In the genomic region with DNA sequence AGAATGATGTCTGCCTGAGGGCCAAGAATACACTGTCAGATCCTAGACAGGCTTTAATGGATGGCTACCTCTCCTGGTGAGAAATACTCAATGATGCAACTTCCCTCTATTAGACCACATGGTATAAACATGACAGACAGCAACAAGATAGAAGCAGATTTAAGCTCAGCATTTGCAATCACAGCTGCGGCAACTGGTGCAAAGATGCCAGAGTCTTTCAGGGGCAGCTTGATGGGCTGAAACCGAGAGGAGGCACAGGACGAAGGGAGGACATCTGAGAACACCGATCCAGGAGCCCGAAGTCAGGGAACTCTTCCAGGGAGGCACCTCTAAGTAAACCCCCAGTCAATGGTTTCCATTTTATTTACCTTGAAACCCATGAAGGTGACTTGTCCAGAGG, we compare ENCODE assay signal across 34 mouse cellular contexts. TPM values are rescaled to one million over a fixed set of nuclear protein-coding genes. Genes with fewer than 3 reads are reported as not detected.
"Had no signal": no experiment of that assay in that cellular context is flagged by ENCODE, and none has a peak within 500 bp of the region (broad histone marks: within the 10 kb centered on the region; RNA-seq: fewer than 3 reads in every experiment).

No protein-coding gene starts in this region.

- H3K9me3 ChIP-seq: heart, embryonic 10.5 days; heart, embryonic 12.5 days; heart, embryonic 13.5 days; heart, embryonic 15.5 days; hindbrain, embryonic 10.5 days; hindbrain, embryonic 13.5 days; hindbrain, embryonic 15.5 days; intestine, embryonic 15.5 days; kidney, embryonic 15.5 days had no signal

- H3K4me1 ChIP-seq: heart, embryonic 10.5 days; hindbrain, embryonic 10.5 days; hindbrain, embryonic 13.5 days; hindbrain, embryonic 15.5 days; intestine, embryonic 15.5 days had no signal

- H3K9ac ChIP-seq: heart, embryonic 12.5 days; heart, embryonic 13.5 days; heart, embryonic 15.5 days; hindbrain, embryonic 13.5 days; hindbrain, embryonic 14.5 days; hindbrain, embryonic 15.5 days; intestine, embryonic 15.5 days; kidney, embryonic 15.5 days had no signal

- H3K4me2 ChIP-seq: heart, embryonic 11.5 days; heart, embryonic 12.5 days; heart, embryonic 13.5 days; heart, embryonic 15.5 days; hindbrain, embryonic 13.5 days; hindbrain, embryonic 14.5 days; hindbrain, embryonic 15.5 days; intestine, embryonic 15.5 days; kidney, embryonic 15.5 days had no signal

- H3K4me3 ChIP-seq: heart, embryonic 10.5 days; heart, embryonic 12.5 days; heart, embryonic 13.5 days; heart, embryonic 15.5 days; hindbrain, embryonic 10.5 days; hindbrain, embryonic 13.5 days; hindbrain, embryonic 15.5 days; intestine, embryonic 15.5 days; kidney, embryonic 15.5 days; layer of hippocampus, adult 2 months; left cerebral cortex, adult 2 months had no signal

- H3K36me3 ChIP-seq: heart, embryonic 10.5 days; heart, embryonic 12.5 days; heart, embryonic 13.5 days; heart, embryonic 15.5 days; hindbrain, embryonic 10.5 days; hindbrain, embryonic 13.5 days; hindbrain, embryonic 15.5 days; intestine, embryonic 15.5 days; kidney, embryonic 15.5 days had no signal

- DNase-seq: heart, postnatal 10 days; heart, postnatal 14 days; heart, postnatal 36 days; heart, postnatal 4 days; kidney, adult 11 months; kidney, adult 18-20 months; kidney, adult 2 months; kidney, adult 8-10 months; kidney, adult 9 months; kidney, postnatal 10 days; kidney, postnatal 14 days; kidney, postnatal 25 days; kidney, postnatal 4 days; layer of hippocampus, adult 9-11 months; layer of hippocampus, postnatal 36 days had no signal

- ATAC-seq: hindbrain, embryonic 16.5 days; hindbrain, postnatal 0 days; inflammation-experienced regulatory T-cells, adult 6 months; intestine, embryonic 15.5 days; intestine, embryonic 16.5 days; intestine, postnatal 0 days had no signal

- H3K27ac ChIP-seq: heart, embryonic 10.5 days; heart, embryonic 13.5 days; heart, embryonic 15.5 days; hindbrain, embryonic 10.5 days; hindbrain, embryonic 13.5 days; hindbrain, embryonic 14.5 days; hindbrain, embryonic 15.5 days; hindbrain, postnatal 0 days; intestine, embryonic 15.5 days; kidney, embryonic 15.5 days; layer of hippocampus, adult 2 months; left cerebral cortex, adult 2 months had no signal

- H3K27me3 ChIP-seq: heart, embryonic 12.5 days; heart, embryonic 13.5 days; heart, embryonic 15.5 days; hindbrain, embryonic 15.5 days; intestine, embryonic 15.5 days; kidney, embryonic 15.5 days had no signal

RNA-seq across cellular contexts. Expression of a gene that starts 11.8 kb away (rescaled TPM):
- polyA plus RNA-seq: heart, embryonic 14.5 days; inflammation-experienced regulatory T-cells, adult 6 months had no signal

RNA-seq across cellular contexts. Expression of a gene that starts 31.7 kb away (rescaled TPM):
- polyA plus RNA-seq: inflammation-experienced regulatory T-cells, adult 6 months had no signal
